Mouse (Mus musculus) lung, embryonic 16.5 days (tissue): ENCODE data around the gene Kcnh1. TPM values are rescaled to one million over a fixed set of nuclear protein-coding genes. Genes with fewer than 3 reads are reported as not detected.

Source experiments
- ATAC-seq: fragments of 200-750 bp; cut with Nextera tagmentation; 2 replicates; pipeline ENCODE4 v1.8.0; 2017; ENCODE audit warnings: low read depth, mild to moderate bottlenecking, moderate library complexity
- H3K27ac ChIP-seq: fragments of 300-500 bp; sonication (generic); 2 replicates; pipeline ENCODE4 v1.5.1; 2014; ENCODE audit warnings: mild to moderate bottlenecking, control low read depth, low read length
- H3K27me3 ChIP-seq: fragments of 300-500 bp; sonication (generic); 2 replicates; pipeline ENCODE4 v1.6.1; 2014; ENCODE audit warnings: low read depth, low read length, mixed read lengths; ENCODE audit not compliant: control insufficient read depth, insufficient read depth
- H3K36me3 ChIP-seq: fragments of 300-500 bp; sonication (generic); 2 replicates; pipeline ENCODE4 v1.6.1; 2014; ENCODE audit warnings: low read length; ENCODE audit not compliant: control insufficient read depth, insufficient read depth
- H3K4me1 ChIP-seq: fragments of 300-500 bp; sonication (generic); replicated peaks from 2 replicates; pipeline ENCODE4 v1.6.1; 2014; ENCODE audit warnings: low read length, mixed read lengths; ENCODE audit not compliant: control insufficient read depth, insufficient read depth
- H3K4me2 ChIP-seq: fragments of 300-500 bp; sonication (generic); 2 replicates; pipeline ENCODE4 v1.6.1; 2014; ENCODE audit warnings: low read depth, low read length, control low read depth
- H3K4me3 ChIP-seq: fragments of 300-500 bp; sonication (generic); 2 replicates; pipeline ENCODE4 v1.5.1; 2014; ENCODE audit warnings: mild to moderate bottlenecking, low read length, control low read depth
- H3K9ac ChIP-seq: fragments of 300-500 bp; sonication (generic); 2 replicates; pipeline ENCODE4 v1.6.1; 2014; ENCODE audit warnings: low read length, control low read depth
- H3K9me3 ChIP-seq: fragments of 300-500 bp; sonication (generic); 2 replicates; pipeline ENCODE4 v1.6.1; 2016; ENCODE audit warnings: low read length; ENCODE audit not compliant: control insufficient read depth
- WGBS: fragments of 180-500 bp; shearing (Covaris S2); extraction: QIAGEN DNeasy Blood & Tissue Kit; methylation state at CpG from one replicate; pipeline ENCODE4 v1.1.7; 2014; 5-methylcytosine and 5-hydroxymethylcytosine counted together
- polyA plus RNA-seq: library from polyadenylated mRNA; unstranded; fragments of >200 nt; fragmentation: Nextera tagmentation; extraction: Ambion mirVana; gene quantifications from 2 replicates; pipeline ENCODE4 v1.2.1, GENCODE M21; 2015

The Kcnh1 gene
- polyA plus RNA-seq, 1 experiment from 2014 or later: 0.97 TPM

DNA sequence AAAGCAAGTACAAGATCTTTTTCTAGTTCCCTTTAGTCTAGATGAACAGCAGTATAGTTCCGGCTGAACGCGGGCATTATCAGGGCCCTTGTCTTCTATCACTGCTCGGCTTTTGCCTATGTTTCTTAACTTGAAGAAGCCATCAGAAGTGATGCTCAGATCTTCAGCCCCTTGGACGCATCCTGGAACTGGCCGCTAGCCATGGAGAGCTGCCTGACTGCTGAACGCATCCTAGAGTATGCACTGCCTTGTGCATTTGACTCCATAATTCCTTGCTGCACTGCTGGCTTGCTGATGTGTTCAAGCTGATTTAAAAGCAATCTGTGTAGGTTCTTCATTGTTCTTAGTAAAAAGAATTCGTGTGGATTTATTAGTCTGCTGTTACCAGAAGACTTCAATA lies 97.9 kb downstream of the Kcnh1 start:
- Histone ChIP-seq H3K27me3 (no peaks in the 10 kb centered on the region), H3K9me3 (no peaks in the 10 kb centered on the region), H3K27ac (no peak overlapping the region), H3K4me3 (no peak overlapping the region), H3K4me1 (no peaks in the 10 kb centered on the region), H3K9ac (no peak overlapping the region), H3K4me2 (no peak overlapping the region), H3K36me3 (no peaks in the 10 kb centered on the region)
- 78% methylated on average over 8 of the region's 8 CpGs for WGBS
- ATAC-seq: no peak

DNA sequence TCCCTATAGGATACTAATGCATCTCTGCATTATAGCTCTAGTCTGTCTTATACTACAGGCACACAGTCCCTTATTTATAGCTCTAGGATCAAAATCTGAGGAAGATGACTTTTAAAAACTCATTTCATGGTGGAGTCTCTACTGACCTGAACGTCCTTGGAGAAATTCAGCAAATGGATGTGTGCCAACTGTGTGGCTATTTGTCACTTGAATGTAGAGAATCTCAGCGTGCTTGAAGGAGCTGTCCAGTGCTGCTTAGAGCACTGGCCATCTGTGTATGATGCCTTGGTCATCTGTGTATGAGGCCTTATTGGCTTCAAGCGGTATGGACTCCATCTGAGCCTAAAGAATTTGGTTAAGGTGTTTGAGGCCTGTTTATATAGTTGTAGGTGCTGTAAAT lies 100.7 kb downstream of the Kcnh1 start:
- Histone ChIP-seq H3K36me3 (no peaks in the 10 kb centered on the region), H3K9me3 (no peaks in the 10 kb centered on the region), H3K27ac (no peak overlapping the region), H3K4me2 (no peak overlapping the region), H3K4me3 (no peak overlapping the region), H3K4me1 (no peaks in the 10 kb centered on the region), H3K27me3 (no peaks in the 10 kb centered on the region), H3K9ac (no peak overlapping the region)
- WGBS: 44% methylated on average over 3 of the region's 3 CpGs
- ATAC-seq: no peak

DNA sequence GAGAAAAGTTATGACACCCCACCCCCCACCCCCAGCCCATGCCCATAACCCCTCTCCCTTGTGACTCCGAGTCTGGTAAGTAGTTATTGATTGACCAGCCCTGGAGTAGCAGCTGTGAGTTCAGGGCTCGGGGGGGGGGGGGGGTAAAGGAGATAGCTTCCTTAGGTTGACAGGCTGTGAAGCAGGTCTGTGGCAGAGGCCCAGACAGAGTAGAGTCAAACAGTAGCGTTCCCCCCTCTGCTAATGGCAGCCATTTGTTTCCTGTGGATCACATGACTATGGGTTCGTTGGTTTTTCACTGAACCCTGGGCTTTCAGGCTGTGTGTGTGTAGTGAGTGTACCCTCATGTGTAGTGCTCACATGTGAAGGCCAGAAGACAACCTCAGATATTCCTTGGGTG lies 102.8 kb downstream of the Kcnh1 start:
- Histone ChIP-seq H3K9me3 (no peaks in the 10 kb centered on the region), H3K27me3 (no peaks in the 10 kb centered on the region), H3K27ac (no peak overlapping the region), H3K4me3 (no peak overlapping the region), H3K4me1 (no peaks in the 10 kb centered on the region), H3K36me3 (no peaks in the 10 kb centered on the region), H3K4me2 (no peak overlapping the region), H3K9ac (no peak overlapping the region)
- no peak for ATAC-seq
- 21% methylated on average over 4 of the region's 4 CpGs for WGBS

DNA sequence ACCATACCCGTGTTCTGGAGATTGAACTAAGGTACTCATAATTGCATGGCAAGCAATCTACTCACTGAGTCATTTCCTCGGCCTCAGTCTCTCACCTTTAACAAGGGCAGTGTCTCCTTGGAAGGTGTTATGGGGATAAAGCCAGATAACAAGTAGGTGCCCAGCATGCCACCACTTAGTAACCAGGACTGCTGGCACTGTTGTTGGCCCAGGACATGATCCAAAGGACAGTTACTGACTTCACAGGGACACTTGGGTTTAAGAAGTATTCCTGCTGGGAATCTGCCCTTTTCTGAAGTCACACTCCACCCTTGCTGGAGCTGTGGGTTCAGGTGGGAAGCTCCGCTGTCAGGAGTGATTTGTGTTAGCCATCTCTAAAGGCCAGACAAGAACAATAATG lies 103.3 kb downstream of the Kcnh1 start:
- no peak overlapping the region for H3K27ac ChIP-seq
- H3K4me2 ChIP-seq: no peak overlapping the region
- no peak overlapping the region for H3K4me3 ChIP-seq
- H3K9me3 ChIP-seq: no peaks in the 10 kb centered on the region
- no peak overlapping the region for H3K9ac ChIP-seq
- H3K4me1 ChIP-seq: no peaks in the 10 kb centered on the region
- 79% methylated on average over 3 of the region's 3 CpGs for WGBS
- no peaks in the 10 kb centered on the region for H3K27me3 ChIP-seq
- no peak for ATAC-seq
- no peaks in the 10 kb centered on the region for H3K36me3 ChIP-seq

DNA sequence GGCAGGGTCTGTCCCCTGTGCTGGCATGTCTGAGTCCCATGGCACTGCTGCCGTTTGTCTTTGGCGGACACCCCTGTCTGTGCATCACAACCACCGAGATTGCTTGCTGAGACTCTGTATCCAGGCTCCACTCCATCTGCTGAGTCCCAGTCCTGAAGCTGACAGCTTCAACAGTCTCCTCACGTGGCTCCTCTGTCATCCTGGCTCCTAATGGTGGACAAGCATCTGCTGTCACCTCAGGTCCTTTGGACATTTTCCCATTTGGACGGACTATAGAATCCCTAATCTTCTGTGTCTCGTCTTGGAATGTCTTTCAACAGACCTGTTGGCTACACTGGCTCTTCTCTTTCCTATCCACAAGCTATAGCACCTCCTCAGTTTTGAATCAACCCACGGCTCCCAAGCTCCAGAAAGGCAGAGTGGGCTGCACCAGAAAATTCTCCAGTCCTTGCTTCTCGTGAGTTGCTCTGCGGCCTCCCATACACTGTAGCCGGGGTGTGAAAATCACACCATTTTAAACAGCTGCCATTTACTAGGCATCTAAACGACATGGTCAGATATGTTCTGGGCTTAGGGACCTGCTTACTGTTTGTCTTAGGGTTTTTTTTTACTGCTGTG lies 104.8 kb downstream of the Kcnh1 start:
- Histone ChIP-seq H3K27me3 (no peaks in the 10 kb centered on the region), H3K9me3 (no peaks in the 10 kb centered on the region), H3K27ac (no peak overlapping the region), H3K9ac (no peak overlapping the region), H3K36me3 (no peaks in the 10 kb centered on the region), H3K4me1 (peaks cover 5% of the 10 kb centered on the region; the same call in 1 of the 2 replicates), H3K4me2 (no peak overlapping the region), H3K4me3 (no peak overlapping the region)
- WGBS: 52% methylated on average over 11 of the region's 11 CpGs
- ATAC-seq: peak; percentile 31; the same call in 1 of the 2 replicates

DNA sequence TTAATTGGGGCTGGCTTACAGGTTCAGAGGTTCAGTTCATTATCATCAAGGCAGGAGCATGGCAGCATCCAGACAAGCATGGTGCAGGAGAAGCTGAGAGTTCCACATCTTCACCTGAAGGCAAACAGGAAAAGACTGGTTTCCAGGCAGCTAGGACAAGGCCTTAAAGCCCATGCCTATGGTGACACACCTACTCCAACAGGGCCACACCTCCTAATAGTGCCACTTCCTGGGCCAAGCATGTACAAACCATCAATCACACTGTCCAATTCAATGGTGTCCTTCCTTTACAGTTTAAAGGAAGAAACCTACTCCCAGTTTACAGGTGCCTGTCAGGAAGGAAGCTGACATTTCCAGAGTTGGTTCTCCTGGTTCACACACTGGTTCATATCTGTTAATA lies 105.3 kb downstream of the Kcnh1 start:
- Histone ChIP-seq H3K4me2 (no peak overlapping the region), H3K9ac (no peak overlapping the region), H3K4me1 (peaks cover 5% of the 10 kb centered on the region; the same call in 1 of the 2 replicates), H3K27ac (no peak overlapping the region), H3K4me3 (no peak overlapping the region), H3K9me3 (no peaks in the 10 kb centered on the region), H3K36me3 (no peaks in the 10 kb centered on the region), H3K27me3 (no peaks in the 10 kb centered on the region)
- no peak for ATAC-seq

DNA sequence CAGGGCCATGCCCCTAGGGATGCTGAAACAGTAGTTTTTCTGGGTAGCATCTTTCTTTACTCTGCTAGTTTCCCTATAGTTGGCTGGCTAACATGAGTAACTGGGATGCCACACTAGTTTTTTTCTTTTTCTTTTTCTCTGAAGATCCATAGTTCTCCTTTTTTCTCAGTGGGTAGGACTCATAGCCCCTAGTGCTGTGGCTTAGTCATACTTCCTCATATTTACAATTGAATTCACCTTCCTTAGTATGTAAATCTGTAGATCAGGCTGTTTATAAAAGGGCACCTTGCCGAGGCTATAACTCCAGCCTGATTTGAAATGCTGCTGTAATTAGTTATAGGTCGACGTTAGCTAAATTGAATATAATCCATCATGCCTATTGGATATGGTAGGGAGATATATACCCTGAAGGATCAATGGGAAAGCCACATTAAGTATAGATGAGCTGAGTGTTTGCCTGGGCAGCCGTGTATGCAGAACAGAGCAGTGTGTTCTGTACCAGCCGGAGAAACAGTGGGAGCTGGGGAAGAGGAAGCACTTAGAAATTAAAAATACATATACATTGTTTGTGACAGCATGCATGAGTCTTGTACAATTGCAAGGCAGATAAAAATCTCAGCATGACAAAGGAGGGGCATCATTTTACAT lies 107.0 kb downstream of the Kcnh1 start:
- H3K9me3 ChIP-seq: no peaks in the 10 kb centered on the region
- H3K27ac ChIP-seq: no peak overlapping the region
- H3K4me1 ChIP-seq: peaks cover 5% of the 10 kb centered on the region; the same call in 1 of the 2 replicates
- H3K36me3 ChIP-seq: no peaks in the 10 kb centered on the region
- no peak overlapping the region for H3K9ac ChIP-seq
- no peak overlapping the region for H3K4me2 ChIP-seq
- no peak overlapping the region for H3K4me3 ChIP-seq
- H3K27me3 ChIP-seq: no peaks in the 10 kb centered on the region
- 66% methylated on average over 5 of the region's 5 CpGs for WGBS
- no peak for ATAC-seq

DNA sequence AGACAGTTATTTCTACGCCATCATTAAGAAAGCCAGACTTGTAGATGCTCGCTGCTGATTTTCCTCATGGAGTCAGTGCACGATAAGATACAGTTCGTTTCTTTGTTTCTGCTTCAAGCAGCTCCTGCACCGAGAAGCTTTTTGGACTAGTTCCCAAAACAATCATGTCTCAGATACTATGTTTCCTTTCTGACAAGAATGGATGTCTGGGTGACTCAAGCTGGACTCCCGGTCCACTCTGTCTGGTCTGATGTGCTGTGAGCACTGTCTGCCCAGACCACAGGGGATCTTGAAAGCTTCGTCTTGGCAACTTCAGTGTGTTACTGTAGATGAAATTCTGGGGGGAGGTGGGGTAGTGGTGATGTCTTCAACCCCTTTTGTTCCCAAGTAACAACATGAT lies 109.8 kb downstream of the Kcnh1 start:
- Histone ChIP-seq H3K4me3 (no peak overlapping the region), H3K4me2 (no peak overlapping the region), H3K9ac (no peak overlapping the region), H3K9me3 (no peaks in the 10 kb centered on the region), H3K4me1 (peaks cover 7% of the 10 kb centered on the region; the same call in 1 of the 2 replicates), H3K36me3 (no peaks in the 10 kb centered on the region), H3K27me3 (no peaks in the 10 kb centered on the region), H3K27ac (no peak overlapping the region)
- 40% methylated on average over 7 of the region's 7 CpGs for WGBS
- ATAC-seq: no peak

DNA sequence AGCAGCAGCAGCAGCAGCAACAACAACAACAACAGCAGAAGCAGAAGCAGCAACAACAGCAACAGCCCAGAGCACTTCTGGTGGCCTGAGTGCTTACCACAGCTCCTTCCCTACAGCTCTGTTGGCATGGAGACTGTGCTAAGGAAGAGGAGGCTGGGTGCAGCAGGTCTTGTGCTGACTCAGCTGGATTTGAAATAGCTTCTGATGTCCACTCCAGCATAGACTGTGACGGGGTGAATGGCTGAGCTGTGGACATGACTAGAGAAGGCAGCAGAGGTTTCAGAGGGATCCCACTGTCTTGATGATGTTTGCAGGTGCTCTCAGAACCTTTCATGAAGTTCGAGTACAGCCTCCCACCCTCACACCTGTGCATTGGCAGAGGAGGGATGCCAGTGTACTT lies 113.0 kb downstream of the Kcnh1 start:
- Histone ChIP-seq H3K4me1 (peaks cover 7% of the 10 kb centered on the region; the same call in 1 of the 2 replicates), H3K4me2 (no peak overlapping the region), H3K4me3 (no peak overlapping the region), H3K36me3 (no peaks in the 10 kb centered on the region), H3K27me3 (no peaks in the 10 kb centered on the region), H3K9me3 (no peaks in the 10 kb centered on the region), H3K9ac (no peak overlapping the region), H3K27ac (no peak overlapping the region)
- ATAC-seq: no peak
- WGBS: 60% methylated on average over 2 of the region's 2 CpGs
